Mouse (Mus musculus): ENCODE measurements at regions not wholly inside any gene's neighbourhood (a gene's known extent, or its start where the extent isn't known, plus 50 kb on each side); places are given as distances from the start of the nearest gene placed in this dataset.

DNA sequence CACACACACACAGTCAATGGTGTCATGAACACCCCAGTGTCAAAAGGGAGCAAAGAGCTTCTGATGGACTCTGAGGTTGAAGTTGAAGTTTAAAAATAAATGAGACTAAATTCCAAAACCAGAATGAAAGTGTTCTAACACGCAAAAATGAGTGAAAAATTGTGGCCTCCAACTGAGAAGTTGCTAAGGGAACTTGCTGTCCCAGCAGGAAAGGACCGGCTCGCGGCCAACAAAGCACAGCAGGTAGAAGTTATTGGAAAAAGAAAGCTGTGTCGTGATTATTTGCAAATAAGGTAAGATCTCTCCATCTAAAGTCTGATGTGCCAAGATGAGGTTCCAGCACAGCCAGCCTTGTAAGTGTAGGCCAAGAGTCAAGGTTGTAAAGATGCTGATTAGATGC, 169.7 kb downstream of the Nrp2 start:
- DNase-seq (ENCODE audit: low spot score) = no peak

DNA sequence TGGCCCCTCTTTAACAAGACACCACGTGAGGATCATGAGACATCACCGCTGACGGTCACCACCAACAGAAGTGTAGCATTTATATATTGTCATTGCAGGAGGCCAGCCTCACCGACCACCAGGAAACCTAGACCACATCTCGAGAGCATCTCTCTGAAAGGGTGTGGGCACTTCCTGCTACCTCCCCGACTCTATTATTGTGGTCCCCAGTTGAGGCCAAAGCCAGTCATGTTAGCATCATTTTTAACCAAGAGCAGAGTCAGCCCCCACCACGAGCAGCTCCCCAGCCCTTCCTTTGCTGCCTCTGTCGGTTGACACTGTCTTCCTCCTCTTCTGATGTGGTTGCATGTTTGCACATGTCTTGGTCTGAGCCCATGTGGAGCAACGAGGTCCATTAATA, 172.5 kb downstream of the Nrp2 start:
- DNase-seq (ENCODE audit: low spot score) = peak; percentile 0

DNA sequence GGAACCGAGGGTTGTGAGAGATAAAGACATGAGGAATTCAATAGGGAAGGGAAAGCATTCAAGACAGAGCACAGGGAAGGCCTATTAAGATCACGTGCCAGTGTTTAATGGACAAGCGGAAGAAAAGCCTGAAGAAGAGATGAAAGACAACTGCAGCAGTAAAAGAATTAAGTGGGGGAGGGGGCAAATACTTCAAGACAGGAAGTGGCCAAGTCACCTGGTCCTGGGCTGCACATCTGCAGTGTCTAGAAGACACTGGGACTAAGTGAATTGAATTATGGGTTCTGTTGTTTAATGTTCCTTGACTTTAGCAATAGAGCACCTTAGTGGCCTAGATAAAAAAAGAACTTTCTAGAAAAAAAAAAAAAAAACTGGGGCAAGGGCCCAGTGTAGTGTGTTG, 173.6 kb downstream of the Nrp2 start:
- DNase-seq (ENCODE audit: low spot score) = no peak

DNA sequence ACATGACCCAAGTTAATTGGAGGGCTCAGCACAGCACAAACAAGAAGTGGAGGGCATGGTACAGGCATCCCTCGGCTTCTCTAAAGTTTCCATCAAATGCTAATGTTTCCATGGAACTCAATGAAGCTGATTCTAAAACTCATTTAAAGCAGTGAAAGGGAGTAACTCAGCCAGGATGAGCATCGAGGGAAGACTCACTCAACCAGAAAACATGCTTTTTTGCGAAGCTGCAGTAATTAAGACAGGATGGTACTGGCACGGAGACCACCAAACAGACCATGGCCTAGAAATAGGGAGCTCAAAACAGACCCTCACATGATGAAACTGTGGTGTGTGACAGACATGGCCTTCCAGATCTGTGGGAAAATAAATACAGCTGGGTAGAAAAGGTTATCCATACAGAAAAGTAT, 177.8 kb downstream of the Nrp2 start:
- DNase-seq (ENCODE audit: low spot score) = no peak

DNA sequence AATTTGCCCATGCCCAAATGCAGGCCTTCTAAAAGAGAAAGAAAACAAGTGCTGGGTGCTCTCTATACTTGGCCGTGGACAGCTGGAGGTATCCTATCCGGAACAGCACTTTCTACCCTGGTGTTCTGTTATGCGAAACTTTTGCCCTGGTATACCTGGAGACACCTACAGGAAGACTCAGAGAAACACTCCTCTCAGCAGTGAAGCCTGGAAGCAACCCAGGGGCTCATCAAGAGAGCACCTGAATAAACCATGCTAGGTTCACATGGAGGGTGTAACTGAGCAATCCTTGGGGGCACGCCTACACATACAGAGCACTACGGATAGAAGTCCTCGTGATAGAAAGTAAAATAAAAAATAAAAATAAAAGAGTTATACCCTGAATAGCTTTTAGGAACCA, 178.4 kb downstream of the Nrp2 start:
- no peak for DNase-seq (ENCODE audit: low spot score)

DNA sequence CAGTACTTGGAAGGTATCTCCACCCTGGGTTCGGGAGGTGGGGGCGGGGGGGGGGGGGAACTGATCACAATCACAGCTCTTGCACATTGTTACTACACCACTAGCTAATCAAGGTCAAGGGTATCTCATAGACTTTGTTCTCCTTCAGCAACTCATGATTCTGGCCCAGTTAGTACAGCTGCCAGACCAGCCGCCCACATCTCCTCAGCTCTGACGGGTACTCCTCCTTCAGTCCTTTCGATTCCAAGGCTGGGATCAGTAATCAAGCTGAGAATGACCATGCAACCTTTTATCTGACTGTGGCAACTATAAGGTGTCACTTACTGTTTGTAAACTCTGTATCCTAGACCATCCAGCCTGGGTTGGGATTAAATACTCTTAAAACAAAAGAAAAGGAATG, 178.9 kb downstream of the Nrp2 start:
- no peak for DNase-seq (ENCODE audit: low spot score)

GRCm38 (mm10) chr1:62884876-62885480, 181.9 kb downstream of the Nrp2 start:
- no peak for DNase-seq (ENCODE audit: low spot score)

GRCm38 (mm10) chr1:62887585-62888483, 184.7 kb downstream of the Nrp2 start:
- DNase-seq (ENCODE audit: low spot score) = no peak

- DNase-seq (ENCODE audit: low spot score) = no peak
Measured at GRCm38 (mm10) chr1:62901375-62901774, 198.3 kb downstream of the Nrp2 start.

DNA sequence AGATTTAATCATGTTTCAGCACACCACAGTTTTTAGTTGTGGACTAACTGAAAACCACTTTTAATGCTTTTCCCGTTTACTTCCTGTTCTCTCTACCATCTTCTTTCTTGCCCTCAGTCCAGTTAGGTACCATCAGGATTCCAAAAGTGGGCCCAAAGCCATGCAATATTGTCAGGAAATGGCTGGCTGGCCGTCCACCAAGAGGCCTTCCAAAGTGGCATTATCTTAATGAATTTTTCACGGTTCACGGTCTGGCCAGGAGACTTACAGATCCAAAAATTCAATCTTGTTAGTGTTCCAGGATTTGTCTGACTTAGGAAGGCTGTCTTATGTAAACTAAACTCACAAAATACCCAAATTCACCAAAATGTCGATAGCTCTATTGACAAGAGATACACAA, 198.8 kb downstream of the Nrp2 start:
- DNase-seq (ENCODE audit: low spot score) = no peak

DNA sequence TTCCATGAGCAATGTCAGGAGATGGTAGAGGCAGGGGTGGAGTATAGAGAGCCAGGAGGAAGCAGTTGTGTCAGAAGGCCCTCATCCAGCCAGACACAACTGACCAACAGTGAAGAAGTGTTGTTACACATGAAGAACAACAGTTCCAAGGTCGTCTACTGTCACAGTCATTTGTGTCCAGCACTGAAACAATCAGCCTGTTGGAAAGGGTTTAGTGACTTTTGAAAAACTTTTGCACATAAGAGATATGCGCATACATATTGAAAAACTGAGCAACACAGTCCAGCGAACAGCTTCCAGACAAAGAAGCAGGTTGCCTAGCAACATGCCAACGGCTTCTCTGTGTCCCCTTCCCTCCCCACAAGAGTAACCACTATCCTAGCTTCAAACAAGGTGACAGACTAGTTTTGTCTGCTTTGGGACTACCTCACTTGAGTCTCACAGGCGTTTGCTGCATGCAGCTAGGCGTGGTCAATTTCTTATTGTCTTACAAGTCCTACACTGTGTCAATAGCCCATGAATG, 199.9 kb downstream of the Nrp2 start:
- DNase-seq (ENCODE audit: low spot score) = no peak

DNA sequence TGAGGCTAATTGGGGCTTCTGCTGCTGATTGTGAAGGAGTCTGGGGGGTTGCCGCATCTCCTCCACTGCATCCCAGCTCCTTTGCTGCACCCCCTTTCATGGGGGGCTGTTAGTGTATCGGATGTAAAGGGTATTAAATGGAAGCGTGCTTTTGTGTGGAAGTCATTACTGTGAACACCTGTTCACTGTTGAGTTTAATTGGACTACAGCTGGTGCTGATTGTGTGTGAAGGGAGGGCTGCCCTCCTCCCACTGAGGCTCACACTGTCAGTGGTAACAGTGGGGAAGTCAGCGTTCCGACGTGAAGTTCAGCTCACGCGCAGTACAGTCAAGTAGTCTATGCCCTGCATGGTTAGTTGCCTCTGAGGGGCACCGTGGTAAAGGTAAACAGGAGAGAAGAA, 202.7 kb downstream of the Nrp2 start:
- no peak for DNase-seq (ENCODE audit: low spot score)

- no peak for DNase-seq (ENCODE audit: low spot score)
Measured at GRCm38 (mm10) chr1:62907243-62907642, 204.2 kb downstream of the Nrp2 start.
